8 mouse cellular contexts compared by ENCODE assay signal in genomic region chr5:30014580-30014979, GRCm38 (mm10). TPM values are rescaled to one million over a fixed set of nuclear protein-coding genes. Genes with fewer than 3 reads are reported as not detected.
A peak's percentile ranks its signal among the peaks of the same experiment; 100 is the strongest.
DNase-seq lines count a peak whose midpoint lies in the region; ATAC-seq lines count a peak whose summit lies in the region.

No protein-coding gene starts in this region.

- DNase-seq in adrenal gland, postnatal 10 days: peak; percentile 27
- DNase-seq in adrenal gland, postnatal 4 days (ENCODE audit: low spot score in 2 of 2): no peak
- peak; percentile 33 for DNase-seq in layer of hippocampus, adult 11-12 months (ENCODE audit: low spot score)
- DNase-seq in layer of hippocampus, postnatal 10 days (ENCODE audit: low spot score in 2 of 2): no peak
- peak; percentile 29 for DNase-seq in CD4-positive helper T cell, adult 2 months (ENCODE audit: low read depth, low spot score)
- peak; percentile 9 for DNase-seq in thymus, postnatal 4 days
- DNase-seq in spleen, adult 12 weeks (ENCODE audit: low spot score): no peak

- ATAC-seq in granulocyte monocyte progenitor cell, adult 5-6 weeks (replicated peaks; ENCODE audit: poor library complexity, severe bottlenecking): peak; percentile 77

RNA-seq across cellular contexts. Expression of gene Il6, which starts 1.7 kb away (rescaled TPM):
- total RNA-seq in adrenal gland, postnatal 10 days (2021): not detected
- total RNA-seq in adrenal gland, postnatal 4 days (2021): not detected
- total RNA-seq in layer of hippocampus, postnatal 10 days (2021): not detected
- 0.96 and 10.4 TPM in 2 replicates for total RNA-seq in granulocyte monocyte progenitor cell, adult 5-6 weeks (2014; fragmentation: Nextera tagmentation)
- total RNA-seq in granulocyte monocyte progenitor cell, adult 5-6 weeks (2017): 0.39 and 2.6 TPM in 2 replicates

RNA-seq across cellular contexts. Expression of gene Tyms, which starts 58.8 kb away (rescaled TPM):
- total RNA-seq in adrenal gland, postnatal 10 days (2021): 10 to 100 TPM; 44.9 to 52.1 TPM
- total RNA-seq in adrenal gland, postnatal 4 days (2021): 10 to 100 TPM; 67.7 to 73.3 TPM
- 1 to 10 TPM; 9.4 to 9.5 TPM for total RNA-seq in layer of hippocampus, postnatal 10 days (2021)
- 86.1 and 102 TPM in 2 replicates for total RNA-seq in granulocyte monocyte progenitor cell, adult 5-6 weeks (2014; fragmentation: Nextera tagmentation)
- total RNA-seq in granulocyte monocyte progenitor cell, adult 5-6 weeks (2017): 228 and 229 TPM in 2 replicates

Comparison
In these comparisons a context has a peak if more than half of its experiments do, and no peak if none do; other contexts are left out.
1. DNase-seq: peak in adrenal gland, postnatal 10 days (single experiment), layer of hippocampus, adult 11-12 months (single experiment), CD4-positive helper T cell, adult 2 months (single experiment) and thymus, postnatal 4 days (single experiment); none in adrenal gland, postnatal 4 days (0 of 2), layer of hippocampus, postnatal 10 days (0 of 2) and spleen, adult 12 weeks (single experiment).
2. RNA of gene Tyms, which starts 58.8 kb away (total RNA-seq): 86.1 to 229 TPM in granulocyte monocyte progenitor cell, adult 5-6 weeks, 67.7 to 73.3 TPM in adrenal gland, postnatal 4 days and 44.9 to 52.1 TPM in adrenal gland, postnatal 10 days; 9.4 to 9.5 TPM in layer of hippocampus, postnatal 10 days; every median in the first group is over 4 times any median in the second.